Mouse (Mus musculus): ENCODE measurements around the gene Tomm7. TPM values are rescaled to one million over a fixed set of nuclear protein-coding genes. Genes with fewer than 3 reads are reported as not detected.

Tomm7 gene
- 50.0 and 51.4 TPM in 2 replicates for polyA plus RNA-seq (2012; rRNA removed)

GRCm38 (mm10) chr5:23843674-23844530, at the start of gene Tomm7:
Tomm7 (minus strand) TSS chr5:23844161.

Other genes with a start within 250 kb of the Tomm7 start
- 6.1 and 6.8 TPM in 2 replicates for gene Srpk2, start 159.5 kb downstream of the Tomm7 start, polyA plus RNA-seq (2012; rRNA removed)
- gene Pus7, start 60.5 kb downstream of the Tomm7 start, polyA plus RNA-seq (2012; rRNA removed) = 7.2 and 8.9 TPM in 2 replicates
- 11.2 and 12.7 TPM in 2 replicates for gene Rint1, start 56.5 kb downstream of the Tomm7 start, polyA plus RNA-seq (2012; rRNA removed)
- 11.1 and 11.4 TPM in 2 replicates for gene Fam126a, start 186.5 kb upstream of the Tomm7 start, polyA plus RNA-seq (2012; rRNA removed)

Measured in liver, embryonic 18 days (tissue).